8 mouse cellular contexts compared by ENCODE assay signal in genomic region chr8:85431281-85432167, GRCm38 (mm10). TPM values are rescaled to one million over a fixed set of nuclear protein-coding genes. Genes with fewer than 3 reads are reported as not detected.
A peak's percentile ranks its signal among the peaks of the same experiment; 100 is the strongest.
DNase-seq lines count a peak whose midpoint lies in the region; ATAC-seq and TF ChIP-seq lines count a peak whose summit lies in the region.

No protein-coding gene starts in this region.

- H3K4me3 ChIP-seq in neural tube, embryonic 11.5 days (ENCODE audit: low read depth, low read length): peak overlapping the region; percentile 82
- peak overlapping the region; percentile 83 for H3K4me3 ChIP-seq in hindbrain, postnatal 0 days (ENCODE audit: low read length)
- H3K4me3 ChIP-seq in midbrain, postnatal 0 days (ENCODE audit: low read depth, low read length): peak overlapping the region; percentile 85

- TF ChIP-seq CTCF in hindbrain, postnatal 0 days (IDR thresholded peaks at IDR 0.05; ENCODE audit: low read depth): no peak
- no peak for TF ChIP-seq CTCF in midbrain, postnatal 0 days (IDR thresholded peaks at IDR 0.05)

- WGBS in neural tube, embryonic 11.5 days: 19% methylated on average over 10 of the region's 10 CpGs
- WGBS in hindbrain, postnatal 0 days: 14% methylated on average over 10 of the region's 10 CpGs
- 13% methylated on average over 10 of the region's 10 CpGs for WGBS in midbrain, postnatal 0 days

- DNase-seq in neural tube, embryonic 11.5 days (ENCODE audit: low spot score): no peak
- DNase-seq in neural tube, embryonic 10.5 days (ENCODE audit: extremely low spot score, low spot score): no peak
- peak; percentile 33 for DNase-seq in embryo, embryonic 9.5 days (ENCODE audit: extremely low spot score)
- peak; percentile 49 for DNase-seq in hindbrain, postnatal 0 days (ENCODE audit: low spot score)
- DNase-seq in midbrain, postnatal 0 days (ENCODE audit: low spot score): peak; percentile 28
- no peak for DNase-seq in cerebellum, adult 11-12 months
- DNase-seq in frontal cortex, postnatal 14 days (ENCODE audit: low spot score in 2 of 2): no peak
- DNase-seq in layer of hippocampus, adult 8-10 months (ENCODE audit: low spot score in 2 of 2): no peak

- no peaks in the 10 kb centered on the region for H3K9me3 ChIP-seq in neural tube, embryonic 11.5 days (ENCODE audit: control insufficient read depth, low read length)
- H3K9me3 ChIP-seq in hindbrain, postnatal 0 days (ENCODE audit: low read length): no peaks in the 10 kb centered on the region
- no peaks in the 10 kb centered on the region for H3K9me3 ChIP-seq in midbrain, postnatal 0 days (ENCODE audit: low read length)

- no peaks in the 10 kb centered on the region for H3K36me3 ChIP-seq in neural tube, embryonic 11.5 days (ENCODE audit: control insufficient read depth, insufficient read depth, low read length)
- no peaks in the 10 kb centered on the region for H3K36me3 ChIP-seq in hindbrain, postnatal 0 days (ENCODE audit: insufficient read depth, low read length)
- no peaks in the 10 kb centered on the region for H3K36me3 ChIP-seq in midbrain, postnatal 0 days (ENCODE audit: insufficient read depth, low read length)

- peaks cover 16% of the 10 kb centered on the region for H3K4me1 ChIP-seq in neural tube, embryonic 11.5 days (ENCODE audit: control insufficient read depth, insufficient read depth, low read length)
- 0 out of 2 replicates have a peak, but pooled peaks cover 6% of the 10 kb centered on the region for H3K4me1 ChIP-seq in hindbrain, postnatal 0 days (ENCODE audit: insufficient read depth, low read length)
- H3K4me1 ChIP-seq in midbrain, postnatal 0 days (ENCODE audit: insufficient read depth, low read length): peaks cover 12% of the 10 kb centered on the region

- peak overlapping the region; percentile 90 for H3K9ac ChIP-seq in neural tube, embryonic 11.5 days (ENCODE audit: low read length)
- peak overlapping the region; percentile 77; the same call in 1 of the 2 replicates for H3K9ac ChIP-seq in hindbrain, postnatal 0 days (replicated peaks; ENCODE audit: low read length)
- H3K9ac ChIP-seq in midbrain, postnatal 0 days (replicated peaks; ENCODE audit: low read length, poor library complexity, severe bottlenecking): peak overlapping the region; percentile 70

- H3K27me3 ChIP-seq in neural tube, embryonic 11.5 days (ENCODE audit: control insufficient read depth, insufficient read depth, low read length): no peaks in the 10 kb centered on the region
- no peaks in the 10 kb centered on the region for H3K27me3 ChIP-seq in hindbrain, postnatal 0 days (ENCODE audit: insufficient read depth, low read length)
- no peaks in the 10 kb centered on the region for H3K27me3 ChIP-seq in midbrain, postnatal 0 days (ENCODE audit: insufficient read depth, low read length)

- H3K27ac ChIP-seq in neural tube, embryonic 11.5 days (ENCODE audit: low read depth, low read length): no peak overlapping the region; the same call in 1 of the 2 replicates
- peak overlapping the region; percentile 91; the same call in 1 of the 2 replicates for H3K27ac ChIP-seq in hindbrain, postnatal 0 days
- H3K27ac ChIP-seq in midbrain, postnatal 0 days (ENCODE audit: low read depth, low read length): peak overlapping the region; percentile 84; the same call in 1 of the 2 replicates

- ATAC-seq in neural tube, embryonic 11.5 days (ENCODE audit: insufficient read depth, low FRiP score, low TSS enrichment): no peak
- no peak for ATAC-seq in hindbrain, postnatal 0 days
- no peak for ATAC-seq in midbrain, postnatal 0 days (ENCODE audit: low FRiP score)

- H3K4me2 ChIP-seq in neural tube, embryonic 11.5 days (ENCODE audit: low read depth): peak overlapping the region; percentile 44
- H3K4me2 ChIP-seq in hindbrain, postnatal 0 days (ENCODE audit: low read depth, low read length): peak overlapping the region; percentile 60
- peak overlapping the region; percentile 53 for H3K4me2 ChIP-seq in midbrain, postnatal 0 days (ENCODE audit: low read depth, low read length, poor library complexity, severe bottlenecking)

RNA-seq across cellular contexts. Expression of gene 4921524J17Rik, which starts 1.1 kb away (rescaled TPM):
- 41.4 and 44.2 TPM in 2 replicates for polyA plus RNA-seq in neural tube, embryonic 11.5 days (2014; fragmentation: Nextera tagmentation; extraction: Ambion mirVana)
- total RNA-seq in hindbrain, postnatal 0 days (2014; rRNA removed): 11.6 and 13.6 TPM in 2 replicates
- polyA plus RNA-seq in hindbrain, postnatal 0 days (2015; fragmentation: Nextera tagmentation; extraction: Ambion mirVana): 43.0 and 47.4 TPM in 2 replicates
- total RNA-seq in midbrain, postnatal 0 days (2014; rRNA removed): 13.4 and 17.9 TPM in 2 replicates
- 40.7 and 48.0 TPM in 2 replicates for polyA plus RNA-seq in midbrain, postnatal 0 days (2015; fragmentation: Nextera tagmentation; extraction: Ambion mirVana)
- total RNA-seq in layer of hippocampus, adult 8-10 months (2022): 10 to 100 TPM in 3 of 4 experiments, 1 to 10 TPM in 1; 9.8 to 12.3 (median 11.4) TPM

RNA-seq across cellular contexts. Expression of gene Mylk3, which starts 45.4 kb away (rescaled TPM):
- 1.6 and 2.2 TPM in 2 replicates for polyA plus RNA-seq in neural tube, embryonic 11.5 days (2014; fragmentation: Nextera tagmentation; extraction: Ambion mirVana)
- 0.16 TPM in 1 of 2 replicates, not detected in the other for total RNA-seq in hindbrain, postnatal 0 days (2014; rRNA removed)
- polyA plus RNA-seq in hindbrain, postnatal 0 days (2015; fragmentation: Nextera tagmentation; extraction: Ambion mirVana): 0.19 and 0.26 TPM in 2 replicates
- total RNA-seq in midbrain, postnatal 0 days (2014; rRNA removed): 0.09 TPM in 1 of 2 replicates, not detected in the other
- 0.18 and 0.46 TPM in 2 replicates for polyA plus RNA-seq in midbrain, postnatal 0 days (2015; fragmentation: Nextera tagmentation; extraction: Ambion mirVana)
- 1 to 10 TPM; 1.3 to 8.9 (median 2.6) TPM for total RNA-seq in layer of hippocampus, adult 8-10 months (2022)

Comparison
In these comparisons a context has a peak if more than half of its experiments do, and no peak if none do; other contexts are left out.
1. DNase-seq: peak in embryo, embryonic 9.5 days (single experiment), hindbrain, postnatal 0 days (single experiment) and midbrain, postnatal 0 days (single experiment); none in neural tube, embryonic 11.5 days (single experiment), neural tube, embryonic 10.5 days (single experiment), cerebellum, adult 11-12 months (single experiment), frontal cortex, postnatal 14 days (0 of 2) and layer of hippocampus, adult 8-10 months (0 of 2).
2. Peak in every context shown above with its lines, with median percentiles within 50 percentile points of each other: H3K4me2 ChIP-seq, H3K4me3 ChIP-seq and H3K9ac ChIP-seq.